Comparison of ENCODE assay signal across 29 mouse cellular contexts in genomic region chr3:52728426-52728825, GRCm38 (mm10).
"Had no signal": no experiment of that assay in that cellular context is flagged by ENCODE, and none has a peak within 500 bp of the region (broad histone marks: within the 10 kb centered on the region; RNA-seq: fewer than 3 reads in every experiment).

No protein-coding gene starts in this region.

- H3K36me3 ChIP-seq: heart, embryonic 12.5 days; heart, embryonic 13.5 days; heart, embryonic 15.5 days; hindbrain, embryonic 10.5 days; hindbrain, embryonic 12.5 days; hindbrain, embryonic 13.5 days; hindbrain, embryonic 15.5 days; intestine, embryonic 15.5 days; kidney, embryonic 15.5 days had no signal

- H3K4me3 ChIP-seq: heart, embryonic 12.5 days; heart, embryonic 13.5 days; heart, embryonic 15.5 days; hindbrain, embryonic 10.5 days; hindbrain, embryonic 12.5 days; hindbrain, embryonic 13.5 days; hindbrain, embryonic 15.5 days; intestine, embryonic 15.5 days; kidney, embryonic 15.5 days; layer of hippocampus, adult 2 months; left cerebral cortex, adult 2 months had no signal

- DNase-seq: heart, postnatal 14 days; heart, postnatal 36 days; heart, postnatal 4 days; kidney, adult 11 months; kidney, adult 18-20 months; kidney, adult 2 months; kidney, adult 8-10 months; kidney, adult 9 months; kidney, postnatal 10 days; kidney, postnatal 14 days; kidney, postnatal 25 days; kidney, postnatal 36 days; kidney, postnatal 4 days; layer of hippocampus, adult 9-11 months; layer of hippocampus, postnatal 36 days had no signal

- H3K4me1 ChIP-seq: heart, embryonic 15.5 days; hindbrain, embryonic 12.5 days; hindbrain, embryonic 13.5 days; hindbrain, embryonic 15.5 days; intestine, embryonic 15.5 days had no signal

- H3K9me3 ChIP-seq: heart, embryonic 12.5 days; heart, embryonic 13.5 days; heart, embryonic 15.5 days; hindbrain, embryonic 10.5 days; hindbrain, embryonic 12.5 days; hindbrain, embryonic 13.5 days; hindbrain, embryonic 15.5 days; intestine, embryonic 15.5 days; kidney, embryonic 15.5 days had no signal

- H3K27ac ChIP-seq: heart, embryonic 13.5 days; heart, embryonic 15.5 days; hindbrain, embryonic 10.5 days; hindbrain, embryonic 12.5 days; hindbrain, embryonic 13.5 days; hindbrain, embryonic 14.5 days; hindbrain, embryonic 15.5 days; hindbrain, postnatal 0 days; intestine, embryonic 15.5 days; kidney, postnatal 0 days; layer of hippocampus, adult 2 months; left cerebral cortex, adult 2 months had no signal

- H3K27me3 ChIP-seq: heart, embryonic 12.5 days; heart, embryonic 13.5 days; heart, embryonic 15.5 days; hindbrain, embryonic 12.5 days; hindbrain, embryonic 13.5 days; hindbrain, embryonic 15.5 days; intestine, embryonic 15.5 days; kidney, embryonic 15.5 days had no signal
